ENCODE assay signal across 9 mouse cellular contexts in the genomic region with DNA sequence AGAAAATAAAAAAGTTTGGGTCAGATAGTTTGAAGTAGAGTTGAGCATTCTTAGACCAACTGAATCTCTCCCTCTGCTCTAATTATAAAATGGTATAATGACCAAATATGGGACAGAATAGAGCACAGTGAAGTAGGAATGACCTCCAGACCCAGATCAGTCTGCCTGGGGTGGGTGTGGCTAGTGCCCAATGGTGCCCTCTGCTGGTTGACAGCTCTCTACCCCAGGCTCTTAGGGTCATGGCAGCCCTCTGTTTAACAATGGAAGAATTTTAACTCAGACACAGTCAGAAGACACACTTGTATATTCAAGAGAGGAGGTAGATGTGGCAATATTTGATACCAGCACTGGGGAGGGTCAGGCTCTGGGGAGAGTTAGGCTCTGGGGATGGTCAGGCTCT. TPM values are rescaled to one million over a fixed set of nuclear protein-coding genes. Genes with fewer than 3 reads are reported as not detected.
DNase-seq lines count a peak whose midpoint lies in the region; ATAC-seq and TF ChIP-seq lines count a peak whose summit lies in the region.
"Had no signal": no experiment of that assay in that cellular context is flagged by ENCODE, and none has a peak within 500 bp of the region (broad histone marks: within the 10 kb centered on the region; RNA-seq: fewer than 3 reads in every experiment).

No protein-coding gene starts in this region.

- no peak for TF ChIP-seq POLR2A in heart, adult 2 months (IDR thresholded peaks at IDR 0.05; ENCODE audit: insufficient read depth, low read depth, low read length)
- no peak for TF ChIP-seq POLR2A in brain, embryonic 14.5 days (IDR thresholded peaks at IDR 0.05; ENCODE audit: borderline replicate concordance, extremely low read depth, insufficient read depth, insufficient read length, poor library complexity, severe bottlenecking)

- H3K36me3 ChIP-seq in heart, adult 2 months (ENCODE audit: control insufficient read depth, insufficient read depth, low read length), result no peaks in the 10 kb centered on the region
- H3K36me3 ChIP-seq in heart, embryonic 12.5 days, result peaks cover 66% of the 10 kb centered on the region

- TF ChIP-seq CTCF in heart, adult 2 months (IDR thresholded peaks at IDR 0.05), result peak; percentile 58
- peak; percentile 15; the same call in 1 of the 2 replicates for TF ChIP-seq CTCF in brain, embryonic 14.5 days (IDR thresholded peaks at IDR 0.05; ENCODE audit: borderline replicate concordance, extremely low read depth, insufficient read depth, insufficient read length)

- H3K4me1 ChIP-seq in heart, adult 2 months (ENCODE audit: control insufficient read depth, insufficient read depth, low read length), result no peaks in the 10 kb centered on the region
- no peaks in the 10 kb centered on the region for H3K4me1 ChIP-seq in heart, embryonic 12.5 days (replicated peaks)

- no peaks in the 10 kb centered on the region for H3K79me2 ChIP-seq in heart, adult 2 months (replicated peaks; ENCODE audit: control insufficient read depth, insufficient read depth, low read length)

- no peak overlapping the region for H3K4me2 ChIP-seq in heart, embryonic 12.5 days

- no peak overlapping the region for H3K27ac ChIP-seq in heart, adult 2 months
- H3K27ac ChIP-seq in heart, embryonic 12.5 days (ENCODE audit: poor library complexity, severe bottlenecking), result no peak overlapping the region

- TF ChIP-seq EP300 in heart, adult 2 months (IDR thresholded peaks at IDR 0.05; ENCODE audit: insufficient read depth, low read depth, low read length), result no peak

- no peak overlapping the region for H3K9ac ChIP-seq in heart, adult 2 months (ENCODE audit: low read depth, low read length)
- H3K9ac ChIP-seq in heart, embryonic 12.5 days, result no peak overlapping the region

- intact Hi-C loops in heart, adult 2 months (cut with DNase I), result no loop called here

- DNase-seq in heart, adult 2 months, result no peak
- DNase-seq in CD4-positive, CD25-positive, alpha-beta regulatory T cell, adult 2 months (ENCODE audit: low read depth, low spot score), result peak; percentile 77
- no peak for DNase-seq in brain, embryonic 14.5 days (ENCODE audit: low read depth)
- peak; percentile 42 for DNase-seq in lung, postnatal 14 days
- DNase-seq in frontal cortex, postnatal 25 days (ENCODE audit: low spot score in 2 of 2), result no peak
- no peak for DNase-seq in frontal cortex, adult 2 months (ENCODE audit: extremely low spot score in 1 of 2, low spot score in 1 of 2)
- no peak for DNase-seq in gastrocnemius, postnatal 4 days (ENCODE audit: low spot score in 2 of 2)

- no peaks in the 10 kb centered on the region for H3K27me3 ChIP-seq in heart, adult 2 months (ENCODE audit: control insufficient read depth, insufficient read depth, low read length)
- no peaks in the 10 kb centered on the region for H3K27me3 ChIP-seq in heart, embryonic 12.5 days (replicated peaks)

- no peak overlapping the region for H3K4me3 ChIP-seq in heart, adult 2 months
- H3K4me3 ChIP-seq in heart, embryonic 12.5 days, result no peak overlapping the region

- no peaks in the 10 kb centered on the region for H3K9me3 ChIP-seq in heart, embryonic 12.5 days (replicated peaks)

- no peak for ATAC-seq in heart, embryonic 12.5 days (ENCODE audit: insufficient number of reproducible peaks, low FRiP score)

RNA-seq across cellular contexts. Expression of gene Spg11, which starts 16.1 kb away (rescaled TPM):
- 10 to 100 TPM; 10.8 to 11.3 TPM for total RNA-seq in heart, adult 2 months (2021)
- polyA plus RNA-seq in heart, adult 2 months (2012; rRNA removed), result 3.8 and 6.7 TPM in 2 replicates
- polyA plus RNA-seq in heart, embryonic 12.5 days (2016; fragmentation: Nextera tagmentation; extraction: Ambion mirVana), result 8.3 and 8.8 TPM in 2 replicates
- polyA plus RNA-seq in brain, embryonic 14.5 days (2012; rRNA removed), result 13.3 and 14.9 TPM in 2 replicates
- 9.5 and 9.9 TPM in 2 replicates for polyA plus RNA-seq in frontal cortex, adult 2 months (2012; rRNA removed)
- total RNA-seq in gastrocnemius, postnatal 4 days (2021), result 10 to 100 TPM; 11.4 to 12.8 TPM

RNA-seq across cellular contexts. Expression of gene B2m, which starts 45.4 kb away (rescaled TPM):
- total RNA-seq in heart, adult 2 months (2021), result 100 to 1,000 TPM; 201 to 240 TPM
- 400 and 574 TPM in 2 replicates for polyA plus RNA-seq in heart, adult 2 months (2012; rRNA removed)
- 246 and 247 TPM in 2 replicates for polyA plus RNA-seq in heart, embryonic 12.5 days (2016; fragmentation: Nextera tagmentation; extraction: Ambion mirVana)
- polyA plus RNA-seq in brain, embryonic 14.5 days (2012; rRNA removed), result 36.0 and 52.2 TPM in 2 replicates
- polyA plus RNA-seq in frontal cortex, adult 2 months (2012; rRNA removed), result 168 and 176 TPM in 2 replicates
- total RNA-seq in gastrocnemius, postnatal 4 days (2021), result 100 to 1,000 TPM; 168 to 182 TPM

RNA-seq across cellular contexts. Expression of gene Trim69, which starts 58.4 kb away (rescaled TPM):
- total RNA-seq in heart, adult 2 months (2021), result not detected
- 0.15 TPM in 1 of 2 replicates, not detected in the other for polyA plus RNA-seq in heart, adult 2 months (2012; rRNA removed)
- 0.10 TPM in 1 of 2 replicates, not detected in the other for polyA plus RNA-seq in heart, embryonic 12.5 days (2016; fragmentation: Nextera tagmentation; extraction: Ambion mirVana)
- not detected in 2 replicates for polyA plus RNA-seq in brain, embryonic 14.5 days (2012; rRNA removed)
- polyA plus RNA-seq in frontal cortex, adult 2 months (2012; rRNA removed), result 0.06 TPM in 2 replicates
- total RNA-seq in gastrocnemius, postnatal 4 days (2021), result not detected
- polyA plus RNA-seq: limb, embryonic 11.5 days had no signal

Comparison
In these comparisons a context has a peak if more than half of its experiments do, and no peak if none do; other contexts are left out.
1. DNase-seq: peak in CD4-positive, CD25-positive, alpha-beta regulatory T cell, adult 2 months (single experiment) and lung, postnatal 14 days (single experiment); none in heart, adult 2 months (0 of 2), brain, embryonic 14.5 days (single experiment), frontal cortex, postnatal 25 days (0 of 2), frontal cortex, adult 2 months (0 of 2) and gastrocnemius, postnatal 4 days (0 of 2).